Mouse (Mus musculus) Patski (cell line): Measurements from ENCODE around the gene Tusc2. TPM values are rescaled to one million over a fixed set of nuclear protein-coding genes. Genes with fewer than 3 reads are reported as not detected.
A peak's percentile ranks its signal among the peaks of the same experiment; 100 is the strongest.

Experiments
- ATAC-seq: fragments of 100-300 bp; one replicate; pipeline ENCODE4 v1.8.0; 2021
- CTCF ChIA-PET: fragments of 350-600 bp; sonication (Branson Sonifier 250); formaldehyde crosslinking; loops from one replicate; lab custom pipeline; 2022; ENCODE audit warnings: inconsistent platforms; lab: Charles Lee
- POLR2A ChIA-PET: fragments of 350-600 bp; sonication (Branson Sonifier 250); formaldehyde crosslinking; loops from one replicate; lab custom pipeline; 2022; ENCODE audit warnings: antibody characterized with exemption, inconsistent platforms; lab: Charles Lee
- DNase-seq: peaks from one replicate; pipeline ENCODE4 v3.0.0-alpha.2; 2011; ENCODE audit warnings: low read depth, low spot score
- H3K27me3 ChIP-seq: fragments of 371-371 bp; one replicate; pipeline ENCODE4 v1.5.1; 2021
- CTCF ChIP-seq: fragments of 100-300 bp; IDR thresholded peaks from one replicate; pipeline ENCODE4 v1.5.1; 2021
- in situ Hi-C: fragments of 300-500 bp; cut with MboI; formaldehyde crosslinking; loops from 3 replicates; pipeline ENCODE4 v1.11.1; 2018; ENCODE audit warnings: low pct_unique_long_range_greater_than_20kb, mixed read lengths
- polyA plus RNA-seq: library from polyadenylated mRNA; unstranded; gene quantifications from one replicate; pipeline ENCODE4 v1.2.3, GENCODE M21; 2021

Gene Tusc2
- polyA plus RNA-seq, 1 experiment from 2014 or later: 30.1 TPM

DNA sequence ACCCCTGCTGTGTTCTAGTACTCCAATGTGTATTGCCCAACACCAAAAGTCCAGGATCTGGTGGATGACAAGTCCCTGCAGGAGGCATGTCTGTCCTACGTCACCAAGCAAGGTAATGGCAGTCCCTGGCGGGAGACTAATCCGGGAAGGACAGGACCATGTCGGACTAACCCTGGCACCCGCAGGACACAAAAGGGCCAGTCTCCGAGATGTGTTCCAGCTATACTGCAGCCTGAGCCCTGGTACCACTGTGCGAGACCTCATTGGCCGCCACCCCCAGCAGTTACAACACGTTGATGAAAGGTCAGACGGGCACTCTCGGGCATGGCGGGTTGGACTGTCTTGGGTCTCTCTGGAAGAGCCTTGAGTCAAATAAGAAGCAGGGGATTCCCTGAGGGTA lies 18.3 kb upstream of the Tusc2 start:
- no peak for ATAC-seq
- POLR2A ChIA-PET: no interaction called here
- CTCF ChIA-PET: no interaction called here
- H3K27me3 ChIP-seq: no peaks in the 10 kb centered on the region
- DNase-seq: no peak
- no peak for TF ChIP-seq CTCF
- in situ Hi-C loops: loop anchor here (25.0 kb wide), 1 partner anchor 857 kb away; the partner anchor contains the start of gene Tex264

DNA sequence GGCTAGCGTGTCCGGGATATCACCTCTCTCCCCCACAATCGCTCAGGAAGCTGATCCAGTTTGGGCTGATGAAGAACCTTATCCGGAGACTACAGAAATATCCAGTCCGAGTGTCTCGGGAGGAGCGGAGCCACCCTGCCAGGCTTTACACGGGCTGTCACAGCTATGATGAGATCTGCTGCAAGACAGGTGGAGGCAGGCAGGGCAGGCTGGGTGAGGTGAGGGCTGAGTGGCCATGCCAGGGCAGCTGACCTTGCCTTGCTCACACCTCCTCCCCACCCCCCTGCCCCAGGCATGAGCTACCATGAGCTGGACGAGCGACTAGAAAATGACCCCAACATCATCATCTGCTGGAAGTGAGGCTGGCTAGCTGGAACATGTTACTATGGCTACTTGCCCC lies 17.9 kb upstream of the Tusc2 start:
- POLR2A ChIA-PET: no interaction called here
- DNase-seq: no peak
- CTCF ChIA-PET: no interaction called here
- in situ Hi-C loops: loop anchor here (25.0 kb wide), 1 partner anchor 858 kb away; the partner anchor contains the start of gene Tex264
- no peak for ATAC-seq
- no peaks in the 10 kb centered on the region for H3K27me3 ChIP-seq
- TF ChIP-seq CTCF: no peak

DNA sequence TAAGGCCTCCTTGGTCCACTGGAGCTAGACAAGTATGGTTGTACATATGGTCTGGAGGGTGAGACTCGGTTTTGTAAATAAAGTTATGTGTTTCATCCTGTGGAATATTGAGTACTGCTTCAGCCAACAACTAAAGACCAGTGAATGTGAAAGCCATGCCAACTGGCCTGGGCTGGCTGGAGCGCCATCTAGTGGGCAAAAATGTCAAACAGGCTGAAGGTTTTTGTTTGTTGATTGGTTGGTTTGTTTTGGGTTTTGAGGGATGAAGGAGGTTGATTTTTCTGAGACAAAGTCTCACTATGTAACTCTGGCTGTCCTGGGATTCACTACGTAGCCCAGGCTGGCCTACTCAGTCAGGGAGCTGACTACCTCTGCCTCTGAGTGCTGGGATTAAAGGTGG lies 17.5 kb upstream of the Tusc2 start:
- in situ Hi-C loops: loop anchor here (25.0 kb wide), 1 partner anchor 858 kb away; the partner anchor contains the start of gene Tex264
- no peak for TF ChIP-seq CTCF
- ChIA-PET POLR2A (interaction anchor here (0.5 kb wide), 1 partner anchor 1075 kb away, joined by 5 read pairs; no protein-coding TSS in a partner anchor), CTCF (no interaction called here)
- no peak for DNase-seq
- ATAC-seq: no peak
- no peaks in the 10 kb centered on the region for H3K27me3 ChIP-seq

DNA sequence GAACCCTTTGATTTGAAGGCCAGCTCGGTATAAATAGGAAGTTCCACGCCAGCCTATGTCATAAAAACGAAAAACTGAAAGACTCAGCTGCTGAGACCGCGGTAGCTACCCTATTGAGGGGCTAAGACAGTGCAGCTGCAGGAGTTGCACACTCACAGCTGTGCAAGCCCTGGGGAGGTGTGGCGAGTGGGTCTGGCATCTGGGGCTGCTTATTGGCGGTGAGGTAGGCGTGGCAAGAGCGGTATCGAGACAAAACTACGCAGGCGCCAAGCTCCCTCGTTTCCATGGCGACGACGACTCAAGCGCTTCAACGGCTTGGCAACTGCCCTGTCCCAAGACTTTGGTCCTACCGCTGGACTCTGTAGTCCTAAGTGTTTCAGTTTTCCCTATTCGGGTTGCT lies 16.0 kb upstream of the Tusc2 start, which contains the start of gene Zmynd10:
Gene Zmynd10, plus strand, starts transcription at position 273 of the 400 bp plus-strand sequence.
- no peak for TF ChIP-seq CTCF
- in situ Hi-C loops: loop anchor here (25.0 kb wide), 1 partner anchor 860 kb away; the partner anchor contains the start of gene Tex264
- CTCF ChIA-PET: no interaction called here

DNA sequence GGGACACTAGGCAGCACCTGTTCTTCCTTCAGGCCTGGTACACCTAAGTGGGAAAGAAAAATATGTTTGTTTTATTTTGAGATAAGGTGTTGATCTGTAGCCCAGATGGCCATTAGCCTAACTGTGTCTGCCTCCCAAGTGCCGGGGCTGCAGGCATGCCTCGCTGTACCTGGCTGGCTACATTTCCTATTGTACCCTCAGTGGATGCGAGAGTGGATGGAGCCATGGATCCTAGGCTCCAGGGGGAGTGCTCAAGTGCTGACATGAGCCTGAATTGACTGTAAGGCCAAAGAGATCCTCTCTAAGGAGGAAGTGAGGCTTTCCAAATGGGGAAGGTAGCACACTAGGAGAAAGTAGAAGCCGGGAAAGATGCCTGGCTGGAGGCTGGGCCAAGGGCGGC lies 15.1 kb upstream of the Tusc2 start:
- in situ Hi-C loops: loop anchor here (25.0 kb wide), 1 partner anchor 861 kb away; the partner anchor contains the start of gene Tex264
- ATAC-seq (no peak), DNase-seq (no peak)
- CTCF ChIA-PET: no interaction called here
- no peaks in the 10 kb centered on the region for H3K27me3 ChIP-seq
- TF ChIP-seq CTCF: no peak
- POLR2A ChIA-PET: interaction anchor here (0.9 kb wide), 1 partner anchor 8 kb away, joined by 4 read pairs; no protein-coding TSS in a partner anchor

More for the DNA sequence above, 16.0 kb upstream of the Tusc2 start, which contains the start of gene Zmynd10:
- H3K27me3 ChIP-seq: no peaks in the 10 kb centered on the region
- ATAC-seq (peak; percentile 47), DNase-seq (no peak)
- POLR2A ChIA-PET: interaction anchor here (0.8 to 0.9 kb wide), 2 partner anchors 9 to 10 kb away, joined by 4 read pairs; no protein-coding TSS in a partner anchor

DNA sequence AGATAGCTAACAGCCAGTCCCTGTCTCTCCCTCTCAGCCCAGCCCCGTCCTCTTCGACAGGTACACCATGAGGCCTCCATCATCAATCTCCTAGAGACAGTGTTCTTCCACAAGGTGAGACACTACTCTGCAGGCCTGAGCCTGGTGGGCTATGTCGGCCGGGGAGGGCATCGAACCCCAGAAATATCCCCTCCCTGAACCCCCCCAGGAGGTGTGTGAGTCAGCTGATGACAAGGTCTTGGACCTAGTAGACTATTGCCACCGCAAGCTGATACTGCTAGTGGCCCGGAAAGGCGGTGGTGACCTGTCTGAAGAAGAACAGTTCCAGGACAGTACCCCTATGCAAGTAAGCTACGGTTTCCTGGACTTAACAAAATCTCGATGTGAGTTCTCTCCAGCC lies 14.2 kb upstream of the Tusc2 start:
- no peaks in the 10 kb centered on the region for H3K27me3 ChIP-seq
- DNase-seq (no peak), ATAC-seq (no peak)
- in situ Hi-C loops: loop anchor here (25.0 kb wide), 1 partner anchor 862 kb away; the partner anchor contains the start of gene Tex264
- TF ChIP-seq CTCF: no peak
- POLR2A ChIA-PET: no interaction called here
- CTCF ChIA-PET: interaction anchor here (0.7 kb wide), 1 partner anchor 9 kb away, joined by 3 read pairs; no protein-coding TSS in a partner anchor

DNA sequence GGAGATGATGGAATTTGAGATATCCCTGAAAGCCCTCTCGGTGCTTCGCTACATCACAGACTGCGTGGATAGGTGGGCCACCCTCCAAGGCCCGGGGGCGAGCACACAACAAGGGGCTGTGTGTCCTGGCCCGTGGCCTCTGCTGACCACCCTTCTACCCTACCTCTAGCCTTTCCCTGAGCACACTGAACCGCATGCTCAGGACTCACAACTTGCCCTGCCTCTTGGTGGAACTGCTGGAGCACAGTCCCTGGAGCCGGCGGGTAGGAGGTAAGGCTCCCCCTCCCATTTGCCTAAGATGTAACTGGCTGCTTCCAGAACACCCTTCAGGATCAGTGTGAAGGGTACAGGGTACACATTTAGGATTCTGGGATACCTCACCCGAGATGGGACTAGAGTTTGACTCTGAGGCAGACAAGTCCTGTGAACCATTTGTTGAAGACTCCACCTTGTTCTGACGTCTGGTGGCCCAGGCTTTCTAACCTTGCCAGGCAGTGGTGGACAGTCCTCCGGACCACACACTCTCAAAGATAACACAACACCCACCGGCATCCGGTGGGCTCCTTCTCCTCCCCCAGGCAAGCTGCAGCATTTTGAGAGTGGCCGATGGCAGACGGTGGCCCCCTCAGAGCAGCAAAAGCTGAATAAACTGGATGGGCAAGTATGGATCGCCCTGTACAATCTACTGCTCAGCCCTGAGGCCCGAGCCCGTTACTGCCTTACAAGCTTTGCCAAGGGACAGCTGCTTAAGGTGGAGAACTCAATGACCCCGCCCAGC lies 13.6 kb upstream of the Tusc2 start:
- no peaks in the 10 kb centered on the region for H3K27me3 ChIP-seq
- ATAC-seq (no peak), DNase-seq (no peak)
- CTCF ChIA-PET: no interaction called here
- POLR2A ChIA-PET: no interaction called here
- in situ Hi-C loops: loop anchor here (25.0 kb wide), 1 partner anchor 862 kb away; the partner anchor contains the start of gene Tex264
- no peak for TF ChIP-seq CTCF

DNA sequence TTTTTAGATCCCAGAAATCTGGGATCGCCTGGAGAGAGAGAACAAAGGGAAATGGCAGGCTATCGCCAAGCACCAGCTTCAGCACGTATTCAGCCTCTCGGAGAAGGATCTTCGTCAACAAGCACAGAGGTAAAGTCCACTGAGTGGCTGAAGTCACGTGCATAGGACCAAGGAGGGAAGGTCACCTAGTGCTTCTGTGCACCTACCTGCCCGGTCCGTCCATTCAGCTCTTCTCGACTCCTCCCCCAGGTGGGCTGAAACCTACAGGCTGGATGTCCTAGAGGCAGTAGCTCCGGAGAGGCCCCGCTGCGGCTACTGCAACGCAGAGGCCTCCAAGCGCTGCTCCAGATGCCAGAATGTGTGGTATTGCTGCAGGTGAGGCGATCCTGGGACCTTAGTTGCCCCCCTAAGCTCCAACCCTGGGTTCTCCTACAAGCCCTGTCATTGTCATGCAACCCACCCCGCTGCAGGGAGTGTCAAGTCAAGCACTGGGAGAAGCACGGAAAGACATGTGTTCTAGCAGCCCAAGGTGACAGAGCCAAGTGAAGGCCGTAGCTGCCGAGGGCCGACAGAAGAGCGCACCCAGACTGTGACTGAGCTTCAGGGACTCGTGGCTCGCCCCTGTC lies 12.5 kb upstream of the Tusc2 start:
- no peak for ATAC-seq
- TF ChIP-seq CTCF: no peak
- in situ Hi-C loops: no loop called here
- ChIA-PET POLR2A (interaction anchor here (0.6 kb wide), 1 partner anchor 79 kb away, joined by 3 read pairs; no protein-coding TSS in a partner anchor), CTCF (no interaction called here)
- H3K27me3 ChIP-seq: no peaks in the 10 kb centered on the region
- DNase-seq: no peak

DNA sequence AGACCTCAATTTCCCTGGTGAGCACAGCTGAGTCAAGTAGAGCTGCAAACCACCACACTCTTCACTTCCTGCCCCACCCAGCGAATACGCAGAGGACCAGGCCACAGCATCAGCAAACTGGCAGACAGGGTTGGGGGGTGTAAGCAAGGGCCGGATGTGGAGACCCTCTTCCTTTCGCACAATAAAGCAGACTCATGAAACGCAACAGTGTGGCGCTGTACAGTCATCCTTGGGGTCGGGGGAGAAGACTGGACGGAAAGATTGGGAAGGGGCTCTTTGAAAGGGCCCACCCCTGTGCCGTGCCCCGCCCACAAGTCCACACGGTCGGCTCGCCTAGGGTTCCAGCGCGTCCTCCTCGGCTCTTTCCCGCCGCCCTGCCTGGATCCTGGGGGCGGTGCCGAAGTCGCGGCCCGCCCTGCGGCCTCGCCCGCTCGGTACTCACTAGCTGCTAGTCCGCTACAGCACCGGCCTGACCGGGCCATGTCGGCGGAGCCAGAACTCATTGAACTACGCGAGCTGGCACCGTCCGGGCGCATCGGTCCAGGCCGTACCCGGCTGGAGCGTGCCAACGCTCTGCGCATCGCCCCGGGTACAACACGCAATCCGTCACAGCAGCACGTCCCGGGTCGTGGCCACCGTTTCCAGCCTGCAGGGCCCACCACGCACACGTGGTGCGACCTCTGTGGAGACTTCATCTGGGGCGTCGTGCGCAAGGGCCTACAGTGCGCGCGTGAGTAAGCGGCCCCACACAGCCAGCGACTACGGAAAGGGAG lies 11.8 kb upstream of the Tusc2 start, which contains the start of gene Rassf1:
Gene Rassf1, plus strand, starts transcription at position 439 of the 773 bp plus-strand sequence.
- CTCF ChIA-PET: no interaction called here
- in situ Hi-C loops: no loop called here
- POLR2A ChIA-PET: interaction anchor here (0.6 kb wide), 1 partner anchor 78 kb away, joined by 3 read pairs; no protein-coding TSS in a partner anchor
- DNase-seq (no peak), ATAC-seq (no peak)
- H3K27me3 ChIP-seq: no peaks in the 10 kb centered on the region
- no peak for TF ChIP-seq CTCF

DNA sequence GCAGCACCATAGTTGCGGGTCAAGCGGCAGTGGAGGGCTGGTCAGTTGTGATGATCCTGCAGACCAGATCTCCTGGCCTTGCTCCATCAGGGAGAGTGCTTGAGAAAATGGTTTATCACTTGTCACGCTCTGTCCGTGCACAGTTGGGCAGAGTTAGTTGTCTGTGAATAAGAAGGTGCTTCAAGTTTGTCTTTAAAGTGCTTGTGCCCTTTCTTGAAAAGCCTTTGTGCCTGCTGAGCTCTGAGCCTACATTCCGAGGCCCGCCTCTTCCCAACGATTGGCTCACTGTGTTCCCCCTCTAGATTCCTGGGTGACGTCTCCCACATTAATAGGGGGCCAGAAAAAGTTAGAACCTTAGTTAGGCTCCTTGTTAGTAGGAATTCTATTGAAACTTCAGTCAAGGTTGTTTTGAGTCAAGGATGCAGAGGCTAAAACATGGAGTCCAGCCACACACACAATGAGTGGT lies 11.1 kb upstream of the Tusc2 start:
- ATAC-seq (no peak), DNase-seq (no peak)
- POLR2A ChIA-PET: no interaction called here
- H3K27me3 ChIP-seq: no peaks in the 10 kb centered on the region
- CTCF ChIA-PET: no interaction called here
- no peak for TF ChIP-seq CTCF
- in situ Hi-C loops: no loop called here
